Mouse (Mus musculus) liver, embryonic 16.5 days (tissue): ENCODE data around the gene Rassf1. TPM values are rescaled to one million over a fixed set of nuclear protein-coding genes. Genes with fewer than 3 reads are reported as not detected.

Experiments used
- ATAC-seq: fragments of 200-750 bp; cut with Nextera tagmentation; 2 replicates; pipeline ENCODE4 v1.8.0; 2017; ENCODE audit warnings: low read depth, mild to moderate bottlenecking, moderate number of reproducible peaks, moderate library complexity
- H3K27ac ChIP-seq: fragments of 300-500 bp; sonication (generic); 2 replicates; pipeline ENCODE4 v1.5.1; 2014; ENCODE audit warnings: mild to moderate bottlenecking, low read length
- H3K27me3 ChIP-seq: fragments of 300-500 bp; sonication (generic); 2 replicates; pipeline ENCODE4 v1.6.1; 2014; ENCODE audit warnings: low read depth, low read length, mixed read lengths; ENCODE audit not compliant: control insufficient read depth, insufficient read depth
- H3K36me3 ChIP-seq: fragments of 300-500 bp; sonication (generic); 2 replicates; pipeline ENCODE4 v1.6.1; 2014; ENCODE audit warnings: mild to moderate bottlenecking; ENCODE audit not compliant: control insufficient read depth, insufficient read depth
- H3K4me1 ChIP-seq: fragments of 300-500 bp; sonication (generic); 2 replicates; pipeline ENCODE4 v1.6.1; 2014; ENCODE audit warnings: low read depth, low read length, mixed read lengths; ENCODE audit not compliant: control insufficient read depth
- H3K4me2 ChIP-seq: fragments of 300-500 bp; sonication (generic); 2 replicates; pipeline ENCODE4 v1.6.1; 2014; ENCODE audit warnings: low read depth, low read length, mixed read lengths
- H3K4me3 ChIP-seq: fragments of 300-500 bp; sonication (generic); 2 replicates; pipeline ENCODE4 v1.5.1; 2014; ENCODE audit warnings: low read depth, mild to moderate bottlenecking, low read length
- H3K9ac ChIP-seq: fragments of 300-500 bp; sonication (generic); 2 replicates; pipeline ENCODE4 v1.6.1; 2014; ENCODE audit warnings: low read depth, low read length
- H3K9me3 ChIP-seq: fragments of 300-500 bp; sonication (generic); replicated peaks from 2 replicates; pipeline ENCODE4 v1.6.1; 2016; ENCODE audit warnings: low read length; ENCODE audit not compliant: control insufficient read depth
- WGBS: fragments of 180-500 bp; shearing (Covaris S2); extraction: QIAGEN DNeasy Blood & Tissue Kit; methylation state at CpG from one replicate; pipeline ENCODE4 v1.1.7; 2014; ENCODE audit not compliant: insufficient replicate concordance; 5-methylcytosine and 5-hydroxymethylcytosine counted together
- polyA plus RNA-seq: library from polyadenylated mRNA; unstranded; fragments of >200 nt; fragmentation: Nextera tagmentation; extraction: Ambion mirVana; gene quantifications from 2 replicates; pipeline ENCODE4 v1.2.1, GENCODE M21; 2015

The Rassf1 gene
- polyA plus RNA-seq, 1 experiment from 2014 or later, result 15.9 TPM

- 86% methylated on average over 12 of the region's 12 CpGs for WGBS
- Histone ChIP-seq H3K4me2 (no peak overlapping the region), H3K9me3 (no peaks in the 10 kb centered on the region), H3K27ac (no peak overlapping the region), H3K36me3 (peaks cover 3% of the 10 kb centered on the region; the same call in 1 of the 2 replicates), H3K27me3 (0 out of 2 replicates have a peak, but pooled peaks cover 4% of the 10 kb centered on the region), H3K9ac (no peak overlapping the region), H3K4me1 (peaks cover 32% of the 10 kb centered on the region), H3K4me3 (no peak overlapping the region)
- no peak for ATAC-seq
Observed at GRCm38 (mm10) chr9:107544729-107545128, 6.6 kb upstream of the Rassf1 start.

GRCm38 (mm10) chr9:107545199-107545598 is 6.2 kb upstream of the Rassf1 start:
- H3K4me1 ChIP-seq, result peaks cover 32% of the 10 kb centered on the region
- no peak for ATAC-seq

GRCm38 (mm10) chr9:107545602-107546001 is 5.8 kb upstream of the Rassf1 start:
- WGBS, result 7% methylated on average over 3 of the region's 3 CpGs
- no peak overlapping the region for H3K4me3 ChIP-seq

More at GRCm38 (mm10) chr9:107545199-107545598, 6.2 kb upstream of the Rassf1 start:
- Histone ChIP-seq H3K36me3 (no peaks in the 10 kb centered on the region; the same call in 1 of the 2 replicates), H3K4me3 (no peak overlapping the region), H3K4me2 (no peak overlapping the region), H3K9ac (no peak overlapping the region), H3K27me3 (0 out of 2 replicates have a peak, but pooled peaks cover 7% of the 10 kb centered on the region), H3K27ac (no peak overlapping the region), H3K9me3 (no peaks in the 10 kb centered on the region)
- WGBS, result 81% methylated on average over 10 of the region's 10 CpGs

GRCm38 (mm10) chr9:107547026-107547425 is 4.3 kb upstream of the Rassf1 start, which contains the start of gene Zmynd10:
TSS of gene Zmynd10 (plus strand) at chr9:107547298.
- Histone ChIP-seq H3K27ac (no peak within 1 kb of the TSS), H3K4me3 (0 out of 2 replicates have a peak within 1 kb of the TSS, but pooled peaks have one; percentile 15), H3K36me3 (no peaks in the 10 kb centered on the region; the same call in 1 of the 2 replicates), H3K27me3 (peaks cover 18% of the 10 kb centered on the region; the same call in 1 of the 2 replicates), H3K4me1 (peaks cover 37% of the 10 kb centered on the region), H3K9ac (no peak within 1 kb of the TSS), H3K4me2 (peak within 1 kb of the TSS; percentile 49), H3K9me3 (no peaks in the 10 kb centered on the region)
- ATAC-seq, result peak; percentile 67
- WGBS, result 2% methylated on average over 20 of the region's 20 CpGs

More at GRCm38 (mm10) chr9:107545602-107546001, 5.8 kb upstream of the Rassf1 start:
- peaks cover 32% of the 10 kb centered on the region for H3K4me1 ChIP-seq
- no peak overlapping the region for H3K27ac ChIP-seq
- no peaks in the 10 kb centered on the region for H3K9me3 ChIP-seq
- no peak overlapping the region for H3K4me2 ChIP-seq
- H3K27me3 ChIP-seq, result peaks cover 10% of the 10 kb centered on the region; the same call in 1 of the 2 replicates
- H3K36me3 ChIP-seq, result no peaks in the 10 kb centered on the region; the same call in 1 of the 2 replicates
- no peak for ATAC-seq
- no peak overlapping the region for H3K9ac ChIP-seq

- Histone ChIP-seq H3K27me3 (peaks cover 20% of the 10 kb centered on the region; the same call in 1 of the 2 replicates), H3K4me1 (peaks cover 35% of the 10 kb centered on the region), H3K4me3 (no peak overlapping the region), H3K9me3 (no peaks in the 10 kb centered on the region), H3K36me3 (no peaks in the 10 kb centered on the region; the same call in 1 of the 2 replicates), H3K4me2 (no peak overlapping the region), H3K9ac (no peak overlapping the region), H3K27ac (no peak overlapping the region)
- ATAC-seq, result no peak
- WGBS, result 53% methylated on average over 5 of the region's 5 CpGs
Observed at GRCm38 (mm10) chr9:107547957-107548356, 3.4 kb upstream of the Rassf1 start.

GRCm38 (mm10) chr9:107548820-107549219 is 2.5 kb upstream of the Rassf1 start:
- H3K4me1 ChIP-seq, result peaks cover 41% of the 10 kb centered on the region
- H3K27me3 ChIP-seq, result peaks cover 20% of the 10 kb centered on the region; the same call in 1 of the 2 replicates
- no peaks in the 10 kb centered on the region for H3K9me3 ChIP-seq
- no peak overlapping the region for H3K4me3 ChIP-seq
- H3K4me2 ChIP-seq, result no peak overlapping the region
- 78% methylated on average over 10 of the region's 10 CpGs for WGBS
- ATAC-seq, result no peak
- H3K36me3 ChIP-seq, result no peaks in the 10 kb centered on the region; the same call in 1 of the 2 replicates
- H3K27ac ChIP-seq, result no peak overlapping the region
- H3K9ac ChIP-seq, result no peak overlapping the region

- H3K9me3 ChIP-seq, result no peaks in the 10 kb centered on the region
- ATAC-seq, result no peak
- no peak overlapping the region for H3K9ac ChIP-seq
- peaks cover 44% of the 10 kb centered on the region for H3K4me1 ChIP-seq
- H3K4me2 ChIP-seq, result no peak overlapping the region
- H3K36me3 ChIP-seq, result no peaks in the 10 kb centered on the region; the same call in 1 of the 2 replicates
- WGBS, result 73% methylated on average over 20 of the region's 20 CpGs
- no peak overlapping the region for H3K27ac ChIP-seq
- H3K4me3 ChIP-seq, result no peak overlapping the region
- H3K27me3 ChIP-seq, result peaks cover 20% of the 10 kb centered on the region; the same call in 1 of the 2 replicates
Observed at GRCm38 (mm10) chr9:107549297-107550074, 1.9 kb upstream of the Rassf1 start.

- Histone ChIP-seq H3K9me3 (no peaks in the 10 kb centered on the region), H3K27ac (no peak overlapping the region), H3K9ac (peak overlapping the region; percentile 53), H3K4me2 (peak overlapping the region; percentile 83), H3K36me3 (no peaks in the 10 kb centered on the region), H3K4me3 (peak overlapping the region; percentile 60), H3K27me3 (peaks cover 20% of the 10 kb centered on the region; the same call in 1 of the 2 replicates), H3K4me1 (peaks cover 46% of the 10 kb centered on the region)
- no peak for ATAC-seq
- WGBS, result 44% methylated on average over 23 of the region's 23 CpGs
Observed at GRCm38 (mm10) chr9:107550491-107551116, 751 bp upstream of the Rassf1 start.
